Mouse (Mus musculus) MEL (cell line): ENCODE results near the gene Sergef.

Experiments used
- E2F4 ChIP-seq: IDR thresholded peaks from 2 replicates; pipeline ENCODE4 v1.6.1; 2011; ENCODE audit warnings: low read depth, low read length, improper control_type of control experiment, borderline replicate concordance
- HCFC1 ChIP-seq: IDR thresholded peaks from 2 replicates; pipeline ENCODE4 v1.6.1; 2012; ENCODE audit warnings: low read depth, mild to moderate bottlenecking, inconsistent platforms, low read length, improper control_type of control experiment, moderate library complexity
- TAL1 ChIP-seq: IDR thresholded peaks from 2 replicates; pipeline ENCODE4 v1.6.1; 2012; ENCODE audit warnings: mild to moderate bottlenecking, inconsistent platforms, low read length, moderate library complexity, mixed read lengths

DNA sequence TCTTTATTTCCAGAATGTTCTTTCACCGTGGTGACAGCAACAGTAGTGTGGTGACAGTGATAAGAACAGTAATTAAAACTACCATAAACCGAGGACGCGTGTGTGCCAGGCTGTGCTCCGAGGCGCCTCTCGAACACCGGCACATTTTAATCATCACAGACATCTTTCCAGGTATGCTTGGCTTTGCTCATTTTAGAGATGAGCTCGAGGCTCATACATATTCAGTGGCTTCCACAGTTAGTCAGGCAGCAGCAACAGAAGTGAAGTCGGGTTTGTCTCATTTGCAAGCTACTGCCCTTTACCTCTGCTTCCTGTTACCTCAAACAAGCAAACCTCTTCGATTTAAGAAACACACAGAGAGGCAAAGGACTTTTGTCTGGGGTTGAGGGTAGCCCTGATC is 120.5 kb downstream of the Sergef start:
- TF ChIP-seq HCFC1 (no peak), E2F4 (no peak), TAL1 (no peak)
